Mouse (Mus musculus) brain, adult 2 months (tissue): Measurements from ENCODE around the gene Gng2.

Experiments used
- DNase-seq: peaks from one replicate; pipeline ENCODE4 v3.0.0; 2011; ENCODE audit warnings: low read depth, low spot score

Gene Gng2

DNA sequence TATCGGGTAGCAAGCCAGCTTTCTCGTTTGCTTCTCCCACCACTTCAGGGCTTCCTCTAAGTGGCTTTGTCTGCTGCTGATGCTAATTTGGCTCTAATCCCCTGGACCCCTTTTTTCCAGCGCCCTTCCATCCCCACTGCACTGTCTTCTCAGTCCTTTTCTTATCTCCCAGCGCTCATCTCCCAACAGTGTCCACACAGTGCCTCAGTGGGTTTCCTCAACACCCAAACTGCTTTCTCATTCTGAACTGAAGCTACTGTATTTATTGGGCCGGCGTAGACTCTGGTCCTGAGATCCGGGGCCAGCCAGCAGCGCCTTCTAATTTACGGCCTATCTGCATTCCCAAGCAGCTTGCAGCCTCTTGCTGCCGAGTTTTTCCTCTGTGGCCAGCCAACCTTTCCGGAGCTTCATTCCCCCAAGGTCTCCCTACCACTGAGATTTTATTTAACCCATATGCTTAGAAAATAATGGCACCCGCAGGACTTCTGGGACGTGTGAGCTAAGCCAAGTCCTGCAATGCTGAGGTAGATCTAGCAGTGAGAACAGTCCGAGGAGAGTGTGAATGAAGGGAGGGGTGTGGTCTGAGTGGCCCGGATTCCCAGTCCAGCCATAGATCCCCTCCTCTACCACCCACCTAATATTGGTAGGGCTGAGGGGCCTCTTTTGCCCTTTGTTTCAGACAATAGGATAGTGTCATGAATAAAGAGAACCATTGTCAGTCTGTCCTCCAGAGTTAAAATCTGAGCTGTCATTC lies at the start of gene Gng2:
Gene Gng2 (minus strand): TSS at position 357 of the 754 bp plus-strand sequence.
- DNase-seq, result peak; percentile 46

GRCm38 (mm10) chr14:20024888-20025719 lies 47.7 kb upstream of the Gng2 start:
- DNase-seq, result no peak

DNA sequence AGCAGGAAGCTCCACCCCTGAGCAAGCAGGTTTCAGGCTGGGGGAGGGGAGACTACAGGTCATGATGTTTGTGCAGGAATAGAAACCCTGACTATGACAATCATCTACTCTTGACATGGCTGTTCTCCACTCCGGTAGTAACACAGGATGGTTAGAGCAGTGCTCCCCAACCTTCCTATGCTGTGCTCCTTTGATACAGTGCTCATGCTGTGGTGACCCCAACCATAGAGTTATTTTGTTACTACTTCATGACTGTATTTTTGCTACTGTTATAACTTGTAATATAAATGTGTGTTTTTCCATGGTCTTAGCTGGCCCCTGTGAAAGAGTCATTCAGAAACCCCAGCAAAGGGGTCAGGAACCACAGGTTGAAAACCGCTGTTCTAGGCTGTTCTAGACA lies 46.5 kb upstream of the Gng2 start:
- DNase-seq, result no peak

- DNase-seq, result no peak
These were observed 42.1 kb upstream of the Gng2 start for GRCm38 (mm10) chr14:20019486-20019885.

GRCm38 (mm10) chr14:20012506-20013275 lies 35.3 kb upstream of the Gng2 start:
- DNase-seq, result peak; percentile 56

DNA sequence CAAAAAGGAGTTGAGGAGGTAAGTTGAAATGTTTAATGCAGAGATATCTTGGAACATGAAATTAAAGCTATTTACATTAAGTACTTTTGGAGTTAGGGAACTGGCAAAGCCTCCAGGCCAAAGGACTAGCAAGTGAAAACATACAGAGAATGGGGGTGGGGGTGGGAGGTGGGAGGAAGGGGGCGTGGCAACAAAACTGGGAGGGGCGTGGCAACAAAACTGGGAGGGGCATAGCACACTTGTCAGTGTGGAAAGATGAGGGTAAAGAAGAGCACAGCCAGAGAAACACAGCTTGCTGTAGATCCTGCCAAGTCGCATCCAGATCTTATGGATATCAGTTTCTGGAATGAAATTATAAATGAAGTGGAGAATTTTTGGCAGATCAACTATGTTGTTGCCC lies 30.0 kb upstream of the Gng2 start:
- DNase-seq, result no peak

DNA sequence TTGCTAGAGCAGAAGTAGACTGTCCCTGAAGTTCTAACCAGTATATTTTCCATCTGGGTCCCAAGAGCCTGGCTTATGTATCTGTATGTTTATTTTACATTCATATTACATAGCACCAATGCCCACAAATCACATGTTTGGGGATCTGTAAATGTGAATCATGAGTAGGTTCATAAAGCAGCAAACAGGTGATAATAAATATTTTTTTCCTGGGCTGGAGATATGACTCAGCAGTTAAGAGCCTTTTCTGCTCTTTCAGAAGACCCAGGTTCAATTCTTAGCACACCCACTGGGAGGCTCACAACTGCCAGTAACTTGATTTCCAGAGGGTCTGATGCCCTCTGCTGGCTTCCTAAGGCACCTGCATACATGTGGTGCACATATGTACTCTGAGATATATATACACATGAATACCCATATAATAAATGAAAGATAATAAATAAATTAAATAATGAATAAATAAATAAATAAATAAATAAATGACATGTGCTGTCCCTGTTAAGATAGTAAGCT lies 27.4 kb upstream of the Gng2 start:
- DNase-seq, result no peak

DNA sequence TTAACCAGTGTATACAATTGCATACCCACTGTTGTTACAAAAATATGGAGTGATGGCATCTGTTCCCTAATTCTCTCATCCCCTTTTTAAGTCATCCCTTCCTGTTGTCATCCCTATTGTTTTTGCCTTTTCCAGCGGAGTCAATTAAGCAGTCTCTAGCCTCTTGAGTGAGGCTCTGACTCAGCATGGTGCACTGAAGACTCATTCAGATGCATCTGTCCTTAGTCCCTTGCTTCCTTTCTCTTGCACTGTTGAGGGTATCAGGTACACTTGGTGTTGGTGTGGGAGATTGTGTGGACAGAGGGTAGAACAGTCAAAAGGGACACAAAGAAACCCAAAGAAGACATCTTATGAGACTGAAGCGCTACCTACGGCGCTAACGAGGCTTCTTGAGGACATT lies 19.4 kb upstream of the Gng2 start:
- DNase-seq, result no peak

GRCm38 (mm10) chr14:19995943-19996342 lies 18.5 kb upstream of the Gng2 start:
- DNase-seq, result no peak

- no peak for DNase-seq
These were observed 16.6 kb upstream of the Gng2 start for GRCm38 (mm10) chr14:19994068-19994467.

DNA sequence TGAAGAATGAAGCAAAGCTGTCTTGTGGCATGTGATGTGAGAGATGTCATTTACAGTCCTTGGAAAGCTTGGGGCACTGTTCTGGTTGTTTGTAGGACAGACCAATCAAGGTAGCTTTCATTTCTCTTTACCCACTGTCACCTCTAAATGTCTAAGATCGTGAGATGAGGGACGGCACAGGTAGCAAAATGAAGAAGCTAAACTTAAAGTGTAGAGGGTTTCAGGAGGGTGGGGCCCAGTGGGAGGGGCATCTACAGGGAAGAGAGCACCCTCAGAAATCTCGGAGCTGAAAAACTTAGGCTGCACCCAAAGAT lies 16.1 kb upstream of the Gng2 start:
- DNase-seq, result no peak

GRCm38 (mm10) chr14:19992873-19993569 lies 15.6 kb upstream of the Gng2 start:
- DNase-seq, result no peak

DNA sequence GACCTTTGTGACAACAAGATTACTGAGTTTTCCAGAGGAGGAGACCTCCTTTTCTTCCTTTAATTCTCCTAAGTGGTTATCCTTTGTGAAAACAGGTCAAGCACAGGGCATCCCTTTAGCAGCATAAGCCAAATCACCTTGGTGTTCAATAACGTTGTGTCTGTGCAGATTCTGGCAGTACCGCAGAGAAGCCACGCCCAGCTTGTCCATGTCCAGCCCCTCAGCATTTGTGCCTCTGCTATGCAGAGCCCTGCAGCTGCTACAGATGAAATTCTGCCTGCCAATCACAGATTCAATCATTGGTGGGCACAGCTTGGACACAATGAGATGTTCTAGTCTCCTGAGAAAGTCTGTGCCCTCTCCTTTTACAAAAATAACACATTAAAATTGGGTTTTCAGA lies 14.4 kb upstream of the Gng2 start:
- DNase-seq, result no peak

GRCm38 (mm10) chr14:19990436-19990993 lies 13.1 kb upstream of the Gng2 start:
- DNase-seq, result no peak

GRCm38 (mm10) chr14:19988410-19988809 lies 11.0 kb upstream of the Gng2 start:
- DNase-seq, result no peak

DNA sequence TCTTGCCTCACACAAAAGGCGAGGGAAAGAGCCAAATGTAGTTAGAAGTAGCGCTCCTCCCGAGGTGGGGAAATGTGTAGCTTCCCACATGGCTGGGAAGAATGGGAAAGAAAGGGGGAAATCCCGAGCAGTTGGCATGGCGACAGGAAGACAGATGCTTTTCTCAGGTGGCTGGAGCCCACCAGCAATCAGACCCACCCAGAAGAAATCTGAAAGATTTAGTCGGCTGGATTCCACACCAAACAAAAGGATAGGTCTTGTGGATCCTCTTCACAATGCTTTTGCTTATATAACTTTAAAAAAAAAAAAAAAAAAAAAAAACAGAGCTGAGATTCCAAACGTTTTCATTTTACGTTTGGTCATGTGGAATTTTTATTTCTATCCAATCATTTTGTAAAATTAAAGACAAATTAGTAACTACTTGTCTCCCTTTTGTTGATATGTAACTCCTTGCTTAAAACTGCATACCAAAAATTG lies 10.0 kb upstream of the Gng2 start:
- DNase-seq, result no peak

- peak; percentile 92 for DNase-seq
These were observed 9.4 kb upstream of the Gng2 start for GRCm38 (mm10) chr14:19986614-19987357.

DNA sequence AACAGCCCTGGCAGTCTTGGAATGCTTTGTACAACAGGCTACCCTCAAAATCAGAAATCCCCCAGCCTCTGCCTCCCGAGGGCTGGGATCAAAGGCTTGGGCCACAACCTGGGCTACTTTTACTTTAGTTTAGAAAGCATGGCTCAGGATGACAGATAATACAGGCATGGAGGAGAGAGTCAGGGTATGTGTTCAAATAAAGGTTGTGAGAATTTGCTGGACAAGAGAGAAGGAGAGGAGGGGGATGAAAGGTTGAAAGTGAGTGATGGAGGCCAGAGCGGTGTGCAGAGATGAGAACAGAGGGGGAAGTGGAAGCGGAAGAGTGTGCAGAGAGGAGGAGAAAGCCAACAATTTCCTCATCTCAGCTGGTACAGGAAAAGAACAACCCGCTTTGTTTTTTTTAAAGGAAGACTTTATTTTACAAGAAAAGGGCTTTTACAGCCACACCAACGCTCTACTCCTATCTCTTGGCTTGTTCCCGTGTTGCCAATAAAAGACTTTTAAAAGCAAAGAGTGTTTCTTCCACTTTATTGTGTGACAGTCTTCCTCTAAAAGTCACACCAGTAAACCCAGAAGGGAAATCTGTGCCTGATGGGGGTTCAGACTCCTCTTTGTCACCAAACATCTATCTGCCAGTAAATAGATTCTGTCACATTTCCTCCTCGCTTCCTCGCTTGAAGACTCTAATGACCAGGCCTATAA lies 8.6 kb upstream of the Gng2 start:
- DNase-seq, result peak; percentile 36

DNA sequence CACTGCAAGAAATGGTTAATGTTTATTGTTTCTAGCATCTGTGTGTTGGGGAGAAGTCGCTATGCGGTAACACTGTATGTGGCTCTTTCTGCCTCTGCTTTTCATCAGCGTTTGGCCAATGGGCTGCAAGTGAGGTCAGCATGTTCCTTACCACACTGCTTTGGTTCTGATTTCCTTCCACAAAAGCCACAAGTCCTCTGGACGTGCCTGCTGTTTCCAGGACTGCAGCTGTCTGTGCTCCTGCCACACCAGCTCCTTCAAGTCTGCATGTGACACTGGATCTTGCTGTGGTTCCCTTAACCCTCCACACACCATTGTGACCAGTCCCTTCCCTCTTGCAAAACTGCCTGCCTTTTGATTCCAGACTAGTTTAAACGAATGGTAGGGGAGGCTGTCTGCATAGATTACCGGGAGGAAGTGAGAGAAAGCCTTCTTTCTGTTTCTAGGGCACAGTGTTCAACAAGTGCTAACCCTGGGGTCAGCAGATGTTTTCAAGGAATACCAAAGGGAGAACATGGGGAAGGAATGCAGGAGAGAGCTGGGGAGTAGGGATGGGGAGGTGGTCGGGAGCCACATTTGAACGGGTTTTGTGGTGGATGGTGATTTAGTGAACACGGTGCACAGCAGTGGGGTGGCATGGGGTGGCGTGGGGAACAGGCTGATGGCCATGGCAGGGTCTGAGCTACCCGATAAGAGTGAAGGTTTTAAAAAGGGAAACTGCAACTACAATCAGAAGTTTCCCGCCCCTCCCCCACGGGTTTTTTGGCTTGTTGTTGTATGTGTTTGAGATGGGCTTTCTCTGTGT lies 7.9 kb upstream of the Gng2 start:
- DNase-seq, result peak; percentile 69
